Mouse (Mus musculus): ENCODE results near the gene Smim10l1.

The Smim10l1 gene

GRCm38 (mm10) chr6:133104609-133104921 lies at the start of gene Smim10l1:
Gene Smim10l1 (plus strand): TSS chr6:133104909.
- DNase-seq: no peak

- no peak for DNase-seq
These were observed 49.0 kb upstream of the Smim10l1 start, which contains the start of gene Tas2r140 for GRCm38 (mm10) chr6:133055716-133056115. Gene Tas2r140 (minus strand): TSS chr6:133055816.

GRCm38 (mm10) chr6:133092226-133092625 lies 12.5 kb upstream of the Smim10l1 start:
- no peak for DNase-seq

GRCm38 (mm10) chr6:133102430-133102829 lies 2.3 kb upstream of the Smim10l1 start:
- DNase-seq: no peak

GRCm38 (mm10) chr6:133104922-133105859 lies 482 bp downstream of the Smim10l1 start:
- peak; percentile 96 to 97 for DNase-seq
